Mouse (Mus musculus) stomach, embryonic 14.5 days (tissue): Measurements from ENCODE around the gene Kri1. TPM values are rescaled to one million over a fixed set of nuclear protein-coding genes. Genes with fewer than 3 reads are reported as not detected.
A peak's percentile ranks its signal among the peaks of the same experiment; 100 is the strongest.
"Not testable (repeated sequence)": the region's sequence is repeated elsewhere in the genome, so short reads cannot be mapped to it uniquely, and the experiment has no call there.

Experiments
- ATAC-seq: fragments of 200-750 bp; cut with Nextera tagmentation; 2 replicates; pipeline ENCODE4 v1.8.0; 2017; ENCODE audit warnings: low read depth, moderate TSS enrichment; ENCODE audit not compliant: insufficient number of reproducible peaks, insufficient read depth, low FRiP score
- H3K27ac ChIP-seq: fragments of 300-500 bp; sonication (generic); 2 replicates; pipeline ENCODE4 v1.5.1; 2014; ENCODE audit warnings: mild to moderate bottlenecking, low read length, moderate library complexity, mixed read lengths
- H3K27me3 ChIP-seq: fragments of 300-500 bp; sonication (generic); 2 replicates; pipeline ENCODE4 v1.6.1; 2014; ENCODE audit warnings: low read length, control low read depth, mixed read lengths; ENCODE audit not compliant: control insufficient read depth, insufficient read depth
- H3K36me3 ChIP-seq: fragments of 300-500 bp; sonication (generic); 2 replicates; pipeline ENCODE4 v1.6.1; 2014; ENCODE audit warnings: mild to moderate bottlenecking, control low read depth, low read length, moderate library complexity, mixed read lengths; ENCODE audit not compliant: control insufficient read depth, insufficient read depth
- H3K4me1 ChIP-seq: fragments of 300-500 bp; sonication (generic); 2 replicates; pipeline ENCODE4 v1.6.1; 2014; ENCODE audit warnings: low read length, control low read depth, mixed read lengths; ENCODE audit not compliant: control insufficient read depth, insufficient read depth
- H3K4me2 ChIP-seq: fragments of 300-500 bp; sonication (generic); replicated peaks from 2 replicates; pipeline ENCODE4 v1.6.1; 2014; ENCODE audit warnings: low read depth, low read length, control low read depth
- H3K4me3 ChIP-seq: fragments of 300-500 bp; sonication (generic); 2 replicates; pipeline ENCODE4 v1.5.1; 2014; ENCODE audit warnings: low read depth, low read length, control low read depth
- H3K9ac ChIP-seq: fragments of 300-500 bp; sonication (generic); replicated peaks from 2 replicates; pipeline ENCODE4 v1.6.1; 2014; ENCODE audit warnings: low read depth, mild to moderate bottlenecking, control low read depth, low read length, moderate library complexity, mixed read lengths
- H3K9me3 ChIP-seq: fragments of 300-500 bp; sonication (generic); 2 replicates; pipeline ENCODE4 v1.6.1; 2016; ENCODE audit warnings: low read depth, low read length, control low read depth; ENCODE audit not compliant: control insufficient read depth
- WGBS: fragments of 180-500 bp; shearing (Covaris S2); extraction: QIAGEN DNeasy Blood & Tissue Kit; methylation state at CpG from one replicate; pipeline ENCODE4 v1.1.7; 2014; 5-methylcytosine and 5-hydroxymethylcytosine counted together
- polyA plus RNA-seq: library from polyadenylated mRNA; unstranded; fragments of >200 nt; fragmentation: Nextera tagmentation; extraction: Ambion mirVana; gene quantifications from 2 replicates; pipeline ENCODE4 v1.2.1, GENCODE M21; 2014

Gene Kri1
- polyA plus RNA-seq, 1 experiment from 2014 or later: 14.7 TPM

DNA sequence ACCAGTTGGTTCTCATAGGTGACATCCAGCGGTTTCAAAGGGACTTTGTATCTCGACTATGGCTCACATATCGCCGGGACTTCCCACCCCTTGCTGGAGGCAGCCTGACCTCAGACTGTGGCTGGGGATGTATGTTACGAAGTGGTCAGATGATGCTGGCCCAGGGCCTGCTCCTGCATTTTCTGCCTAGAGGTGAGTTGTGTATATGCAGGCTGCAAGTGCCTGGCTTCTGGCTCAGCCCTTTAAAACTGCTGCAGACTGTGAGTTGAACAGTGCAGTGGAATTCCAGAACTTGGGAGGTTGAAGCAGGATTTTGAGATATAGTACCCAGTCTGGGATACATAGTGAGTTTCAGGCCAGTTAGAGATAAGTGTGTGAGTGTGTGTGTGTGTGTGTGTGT, 20.9 kb downstream of the Kri1 start:
- peaks cover 41% of the 10 kb centered on the region for H3K36me3 ChIP-seq
- H3K27ac ChIP-seq: no peak overlapping the region
- no peak for ATAC-seq
- WGBS: 92% methylated on average over 5 of the region's 5 CpGs
- no peaks in the 10 kb centered on the region for H3K27me3 ChIP-seq
- no peak overlapping the region for H3K4me2 ChIP-seq
- H3K9ac ChIP-seq: no peak overlapping the region
- H3K9me3 ChIP-seq: no peaks in the 10 kb centered on the region
- peaks cover 12% of the 10 kb centered on the region for H3K4me1 ChIP-seq
- no peak overlapping the region for H3K4me3 ChIP-seq

- Histone ChIP-seq H3K36me3 (peaks cover 29% of the 10 kb centered on the region), H3K4me2 (peak overlapping the region; percentile 65), H3K4me1 (peaks cover 13% of the 10 kb centered on the region), H3K4me3 (peak overlapping the region; percentile 94), H3K27me3 (no peaks in the 10 kb centered on the region), H3K27ac (peak overlapping the region; percentile 69), H3K9me3 (no peaks in the 10 kb centered on the region), H3K9ac (peak overlapping the region; percentile 86)
- 4% methylated on average over 11 of the region's 11 CpGs for WGBS
- ATAC-seq: no peak
Observed at GRCm38 (mm10) chr9:21265611-21266010, 22.2 kb downstream of the Kri1 start.

GRCm38 (mm10) chr9:21265000-21265561, 22.7 kb downstream of the Kri1 start, which contains the start of gene Atg4d:
Gene Atg4d, plus strand, starts transcription at chr9:21265293.
- H3K36me3 ChIP-seq: peaks cover 23% of the 10 kb centered on the region
- peak within 1 kb of the TSS; percentile 65 for H3K4me2 ChIP-seq
- under 1% methylated on average over 47 of the region's 49 CpGs for WGBS
- peak; percentile 99 for ATAC-seq
- peaks cover 13% of the 10 kb centered on the region for H3K4me1 ChIP-seq
- H3K9me3 ChIP-seq: no peaks in the 10 kb centered on the region
- H3K4me3 ChIP-seq: peak within 1 kb of the TSS; percentile 94
- H3K27me3 ChIP-seq: no peaks in the 10 kb centered on the region
- H3K27ac ChIP-seq: peak within 1 kb of the TSS; percentile 84
- peak within 1 kb of the TSS; percentile 86 for H3K9ac ChIP-seq

DNA sequence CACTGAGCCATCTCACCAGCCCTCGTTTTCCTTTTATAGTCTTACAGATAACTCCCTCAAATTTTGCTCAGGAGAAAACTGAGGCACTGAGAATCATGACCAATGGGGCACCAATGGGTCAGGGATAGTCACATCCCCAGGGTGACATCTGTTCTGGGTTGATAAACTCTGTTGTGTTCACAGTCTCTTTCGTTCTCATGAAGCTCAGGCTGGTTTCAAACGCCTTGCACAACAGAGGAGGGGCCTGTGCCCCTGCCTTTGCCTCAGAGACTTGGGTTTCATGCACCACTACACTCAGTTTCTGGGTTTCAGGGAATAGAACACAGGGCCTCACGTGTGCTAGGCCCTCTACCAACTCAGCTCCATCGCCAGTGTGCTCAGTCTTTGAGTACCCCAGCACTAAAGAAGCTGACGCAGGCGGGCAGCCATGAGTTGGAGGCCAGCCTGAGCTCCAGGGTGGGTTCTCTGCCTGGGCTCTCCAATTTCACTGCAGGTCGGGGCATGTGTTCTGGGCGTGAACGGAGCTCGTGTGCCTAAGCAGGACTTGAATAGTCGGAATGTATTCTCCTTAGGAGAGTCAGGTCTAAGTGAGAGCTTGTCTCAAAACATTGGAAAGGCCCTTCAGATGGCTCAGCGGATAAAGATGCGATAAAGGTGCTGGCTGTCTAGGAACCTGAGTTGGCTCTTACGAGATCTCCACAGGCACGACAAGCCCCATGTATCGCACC, 23.3 kb downstream of the Kri1 start:
- H3K4me3 ChIP-seq: peak overlapping the region; percentile 94

GRCm38 (mm10) chr9:21261831-21262230, 25.9 kb downstream of the Kri1 start:
- peaks cover 13% of the 10 kb centered on the region for H3K4me1 ChIP-seq
- H3K4me2 ChIP-seq: no peak overlapping the region
- H3K27ac ChIP-seq: no peak overlapping the region
- no peak overlapping the region for H3K9ac ChIP-seq
- 56% methylated on average over 2 of the region's 2 CpGs for WGBS
- no peaks in the 10 kb centered on the region for H3K9me3 ChIP-seq
- no peaks in the 10 kb centered on the region for H3K27me3 ChIP-seq
- H3K4me3 ChIP-seq: no peak overlapping the region
- H3K36me3 ChIP-seq: peaks cover under 1% of the 10 kb centered on the region; the same call in 1 of the 2 replicates
- no peak for ATAC-seq

More for the DNA sequence above, 23.3 kb downstream of the Kri1 start:
- Histone ChIP-seq H3K9ac (0 out of 2 replicates have a peak overlapping the region, but pooled peaks have one; percentile 86), H3K9me3 (no peaks in the 10 kb centered on the region), H3K4me1 (peaks cover 13% of the 10 kb centered on the region), H3K36me3 (peaks cover 18% of the 10 kb centered on the region), H3K27me3 (no peaks in the 10 kb centered on the region), H3K4me2 (peak overlapping the region; percentile 65), H3K27ac (peak overlapping the region; percentile 84)
- ATAC-seq: peak; percentile 20; the same call in 1 of the 2 replicates
- 17% methylated on average over 17 of the region's 17 CpGs for WGBS

DNA sequence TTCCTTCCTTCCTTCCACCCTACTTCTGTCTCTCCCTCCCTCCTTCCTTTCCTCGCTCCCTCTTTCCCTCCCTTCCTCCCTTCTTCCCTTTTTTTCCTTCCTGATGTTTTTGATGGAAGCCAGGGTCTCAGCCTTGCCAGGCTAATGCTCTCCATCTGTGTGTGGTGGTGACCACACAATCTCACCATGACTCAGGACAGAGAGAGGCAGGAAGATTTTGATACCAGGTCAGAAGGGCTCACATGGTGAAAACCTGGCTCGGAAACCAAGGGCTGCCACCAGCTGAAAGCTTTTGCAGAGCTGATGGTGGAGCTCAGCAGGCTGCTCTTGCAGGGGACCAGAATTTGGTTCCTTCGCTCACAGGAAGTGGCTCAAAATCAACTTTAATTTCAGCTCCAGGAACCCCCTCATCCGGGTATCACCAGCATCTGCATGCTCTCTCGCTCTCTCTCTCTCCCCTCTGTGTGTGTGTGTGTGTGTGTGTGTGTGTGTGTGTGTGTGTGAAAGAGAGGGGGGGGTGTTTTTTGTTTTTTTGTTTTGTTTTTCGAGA, 27.2 kb downstream of the Kri1 start:
- H3K36me3 ChIP-seq: no peaks in the 10 kb centered on the region
- H3K4me3 ChIP-seq: no peak overlapping the region
- H3K9ac ChIP-seq: no peak overlapping the region
- H3K4me1 ChIP-seq: peaks cover 6% of the 10 kb centered on the region; the same call in 1 of the 2 replicates
- H3K9me3 ChIP-seq: no peaks in the 10 kb centered on the region
- no peak for ATAC-seq
- H3K4me2 ChIP-seq: no peak overlapping the region
- no peak overlapping the region for H3K27ac ChIP-seq
- H3K27me3 ChIP-seq: no peaks in the 10 kb centered on the region
- 82% methylated on average over 6 of the region's 6 CpGs for WGBS

- 76% methylated on average over 4 of the region's 4 CpGs for WGBS
- not testable (repeated sequence) for H3K4me3 ChIP-seq
Observed at GRCm38 (mm10) chr9:21256349-21256748, 31.4 kb downstream of the Kri1 start.

GRCm38 (mm10) chr9:21254690-21255089, 33.1 kb downstream of the Kri1 start:
- no peak overlapping the region for H3K4me3 ChIP-seq
- no peaks in the 10 kb centered on the region for H3K36me3 ChIP-seq
- H3K27ac ChIP-seq: no peak overlapping the region
- H3K9me3 ChIP-seq: no peaks in the 10 kb centered on the region
- ATAC-seq: no peak
- H3K4me2 ChIP-seq: no peak overlapping the region
- H3K9ac ChIP-seq: no peak overlapping the region
- 0 out of 2 replicates have a peak, but pooled peaks cover 2% of the 10 kb centered on the region for H3K4me1 ChIP-seq
- peaks cover 5% of the 10 kb centered on the region for H3K27me3 ChIP-seq

More at GRCm38 (mm10) chr9:21256349-21256748, 31.4 kb downstream of the Kri1 start:
- not testable (repeated sequence) for H3K4me2 ChIP-seq, H3K27me3 ChIP-seq, H3K9me3 ChIP-seq, H3K27ac ChIP-seq, ATAC-seq, H3K9ac ChIP-seq, H3K4me1 ChIP-seq, H3K36me3 ChIP-seq
